Mouse (Mus musculus) CD4-positive, CD25-positive, alpha-beta regulatory T cell, adult 2 months (primary cell): ENCODE measurements at regions not wholly inside any gene's neighbourhood (a gene's known extent, or its start where the extent isn't known, plus 50 kb on each side); places are given as distances from the start of the nearest gene placed in this dataset.
A peak's percentile ranks its signal among the peaks of the same experiment; 100 is the strongest.
"Not testable (repeated sequence)": the region's sequence is repeated elsewhere in the genome, so short reads cannot be mapped to it uniquely, and the experiment has no call there.

Source experiments
- DNase-seq: peaks from one replicate; pipeline ENCODE4 v3.0.0-alpha.2; 2012; ENCODE audit warnings: low read depth, low spot score

DNA sequence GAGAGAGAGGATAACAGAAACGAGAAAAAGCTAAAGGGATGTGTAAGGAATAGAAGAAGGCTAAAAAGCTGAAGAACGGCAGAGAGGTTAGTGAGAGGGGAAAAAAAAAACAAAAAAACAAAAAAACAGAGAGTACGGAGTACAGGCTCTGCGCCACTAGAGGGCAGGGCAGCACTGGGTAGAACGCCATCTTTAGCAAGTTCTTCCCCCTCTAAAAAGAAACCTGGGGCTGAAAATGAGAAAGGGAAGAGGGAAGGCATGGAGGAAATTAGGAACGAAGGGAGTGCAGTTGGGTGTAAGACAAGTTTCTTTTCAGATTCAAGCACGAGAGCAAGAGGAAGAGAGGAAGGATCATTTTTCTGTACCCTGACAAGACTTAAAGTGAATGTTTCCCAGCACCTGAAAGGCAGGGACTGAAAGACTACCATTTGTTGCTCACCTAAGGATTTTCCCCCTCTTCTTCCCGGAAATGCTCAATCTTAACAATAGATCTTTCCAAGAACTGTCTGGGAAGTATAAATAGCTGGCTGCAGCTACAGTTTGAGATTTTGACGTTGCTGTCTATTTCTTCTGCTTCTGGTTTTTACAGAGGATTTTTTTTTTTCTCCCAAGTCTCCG is 195.6 kb downstream of the Fam198b start:
- peak; percentile 51 for DNase-seq

DNA sequence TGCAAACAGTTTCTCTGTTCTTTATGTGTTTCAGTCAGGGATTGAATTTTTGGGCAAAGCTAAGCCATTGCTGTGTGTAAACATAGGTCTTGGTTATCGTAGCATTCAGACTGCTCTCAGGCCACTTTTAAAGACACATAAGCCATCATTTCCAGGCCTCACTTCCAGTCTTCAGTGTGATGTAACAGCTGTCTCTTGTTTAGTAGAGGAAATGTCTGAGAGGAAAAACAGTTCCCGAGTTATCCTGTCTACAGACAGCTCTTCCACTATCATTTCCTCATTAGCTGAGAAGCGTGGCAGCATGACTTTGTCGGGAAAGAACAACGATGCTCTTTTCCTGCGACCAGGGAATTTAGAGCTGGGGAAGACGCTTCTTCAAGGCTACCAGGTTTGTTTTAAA is 196.9 kb downstream of the Fam198b start:
- DNase-seq = no peak

GRCm38 (mm10) chr3:80082780-80083519 is 198.6 kb downstream of the Fam198b start:
- DNase-seq = no peak

DNA sequence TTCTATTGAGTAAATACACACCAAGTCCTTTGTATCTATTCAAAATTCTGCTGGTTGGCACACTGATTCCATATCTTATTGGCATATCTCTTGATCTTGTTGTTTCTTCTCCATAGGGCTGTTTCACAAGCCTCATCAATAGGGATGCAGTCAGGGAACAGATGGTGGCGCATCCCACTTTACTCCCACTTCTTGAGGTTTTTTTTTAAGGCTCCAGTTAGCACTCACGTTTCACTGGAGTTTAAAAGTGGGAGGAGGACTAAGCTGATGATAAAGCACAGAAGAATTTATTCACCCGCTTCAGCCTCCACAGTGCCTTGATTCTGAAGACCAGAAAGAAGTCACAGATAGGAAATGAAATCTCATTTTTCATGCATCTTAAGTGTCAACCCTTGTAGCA is 199.8 kb downstream of the Fam198b start:
- no peak for DNase-seq

GRCm38 (mm10) chr3:80099625-80100024 is 215.3 kb downstream of the Fam198b start:
- no peak for DNase-seq

GRCm38 (mm10) chr3:80120177-80120736 is 235.9 kb downstream of the Fam198b start:
- no peak for DNase-seq

DNA sequence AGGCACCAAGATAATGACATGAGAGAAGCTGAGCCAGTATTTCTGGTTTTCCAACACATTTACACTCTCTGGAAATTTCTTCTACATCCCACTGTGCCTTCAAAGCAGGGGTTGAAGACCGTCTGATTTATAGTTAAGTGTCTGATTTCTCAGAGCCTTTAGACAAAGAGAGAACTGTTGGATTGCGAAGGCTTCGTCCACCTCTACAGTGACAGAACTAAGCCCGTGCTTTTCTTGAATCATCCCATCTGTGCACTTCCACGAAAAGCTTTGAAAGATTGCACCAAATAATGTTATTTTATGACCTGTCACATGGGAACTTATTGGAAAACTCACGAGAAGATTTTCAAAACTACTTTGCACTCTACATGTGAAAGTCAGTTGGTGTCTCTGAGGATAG is 239.3 kb downstream of the Fam198b start:
- no peak for DNase-seq

GRCm38 (mm10) chr3:80124621-80125020 is 240.3 kb downstream of the Fam198b start:
- no peak for DNase-seq

DNA sequence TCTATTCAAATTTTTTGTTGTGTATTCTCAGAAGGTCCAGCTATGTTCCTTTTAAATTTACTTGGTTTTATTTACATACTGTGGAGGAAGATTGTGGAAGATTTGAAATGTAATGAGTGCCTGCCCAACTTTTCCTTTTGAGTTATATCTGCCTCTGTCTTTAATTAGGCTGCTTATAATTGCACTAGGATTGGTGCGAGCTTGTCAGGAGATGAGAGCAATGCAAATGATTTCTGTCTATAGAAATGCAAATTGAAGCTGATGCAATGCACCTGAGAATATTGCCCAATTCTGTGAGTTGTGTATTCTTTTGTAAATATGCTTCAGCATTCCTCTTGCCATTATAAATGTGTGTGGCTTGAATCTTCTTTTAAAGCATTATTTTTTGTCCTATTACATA is 257.4 kb downstream of the Fam198b start:
- no peak for DNase-seq

- no peak for DNase-seq
Measured at GRCm38 (mm10) chr3:80160473-80160872, 276.1 kb downstream of the Fam198b start.

- DNase-seq = no peak
Measured at GRCm38 (mm10) chr3:80181749-80182148, 297.4 kb downstream of the Fam198b start.

- DNase-seq = not testable (repeated sequence)
Measured at GRCm38 (mm10) chr3:80182161-80182560, 297.8 kb downstream of the Fam198b start.

- DNase-seq = no peak
Measured at GRCm38 (mm10) chr3:80187406-80187805, 303.1 kb downstream of the Fam198b start.

DNA sequence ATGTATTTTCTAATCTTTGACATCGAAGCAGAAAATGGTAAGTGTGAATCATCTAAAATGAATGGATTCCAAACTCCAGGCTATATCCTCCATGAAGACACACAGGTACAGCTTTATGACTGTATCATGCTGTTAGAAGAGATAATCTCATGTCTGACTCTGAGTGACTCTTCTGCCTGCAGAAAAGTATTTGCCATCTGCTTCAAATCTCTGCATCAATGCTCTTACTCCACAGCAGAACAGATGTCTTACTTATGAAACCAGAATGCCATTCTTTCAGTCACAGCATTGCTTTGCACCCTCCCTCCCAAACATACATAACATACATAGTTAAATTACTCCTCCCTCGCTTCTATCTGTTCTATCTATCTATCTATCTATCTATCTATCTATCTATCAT is 316.6 kb downstream of the Fam198b start:
- no peak for DNase-seq

- DNase-seq = no peak
Measured at GRCm38 (mm10) chr3:80204821-80205220, 320.5 kb downstream of the Fam198b start.

GRCm38 (mm10) chr3:80205351-80205750 is 321.0 kb downstream of the Fam198b start:
- no peak for DNase-seq

DNA sequence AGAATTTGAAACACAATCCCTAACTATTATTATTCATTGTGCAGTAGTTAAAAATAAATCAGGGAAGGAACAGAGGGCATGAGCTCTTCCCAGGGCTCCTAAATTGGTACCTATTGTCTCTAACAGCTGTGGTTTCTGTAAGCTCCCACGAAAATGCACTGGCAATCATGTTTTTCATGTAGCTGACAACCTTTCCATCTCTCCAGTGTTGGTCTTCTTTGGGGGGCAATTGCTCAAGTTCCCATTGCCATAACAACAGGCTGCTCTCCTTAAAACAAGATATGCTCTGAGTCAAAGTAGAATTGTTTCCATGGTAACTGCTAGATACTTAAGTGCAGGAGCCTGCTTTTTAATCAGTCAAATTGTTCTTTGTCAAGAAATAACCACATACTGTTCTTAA is 322.7 kb downstream of the Fam198b start:
- no peak for DNase-seq

GRCm38 (mm10) chr3:80208028-80208427 is 323.7 kb downstream of the Fam198b start:
- no peak for DNase-seq

DNA sequence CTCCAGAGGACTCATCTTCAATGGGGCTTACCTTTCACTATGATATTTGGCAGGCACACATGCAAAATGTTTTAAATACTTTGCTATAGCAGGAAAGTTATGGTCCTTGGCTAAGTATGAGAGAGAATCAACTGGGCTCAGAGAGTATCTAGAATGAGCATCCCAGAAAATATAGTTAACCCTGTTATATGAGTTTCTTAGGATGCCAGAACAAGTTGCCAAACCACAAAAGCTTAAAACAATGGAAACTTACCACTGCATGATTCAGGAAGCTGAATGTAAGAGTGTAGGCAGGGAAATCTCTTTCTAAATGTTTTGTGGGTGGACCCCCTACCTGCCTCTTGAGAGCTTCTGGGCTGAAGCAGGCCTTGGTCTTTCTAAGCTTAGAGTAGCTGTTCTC is 325.3 kb downstream of the Fam198b start:
- no peak for DNase-seq

DNA sequence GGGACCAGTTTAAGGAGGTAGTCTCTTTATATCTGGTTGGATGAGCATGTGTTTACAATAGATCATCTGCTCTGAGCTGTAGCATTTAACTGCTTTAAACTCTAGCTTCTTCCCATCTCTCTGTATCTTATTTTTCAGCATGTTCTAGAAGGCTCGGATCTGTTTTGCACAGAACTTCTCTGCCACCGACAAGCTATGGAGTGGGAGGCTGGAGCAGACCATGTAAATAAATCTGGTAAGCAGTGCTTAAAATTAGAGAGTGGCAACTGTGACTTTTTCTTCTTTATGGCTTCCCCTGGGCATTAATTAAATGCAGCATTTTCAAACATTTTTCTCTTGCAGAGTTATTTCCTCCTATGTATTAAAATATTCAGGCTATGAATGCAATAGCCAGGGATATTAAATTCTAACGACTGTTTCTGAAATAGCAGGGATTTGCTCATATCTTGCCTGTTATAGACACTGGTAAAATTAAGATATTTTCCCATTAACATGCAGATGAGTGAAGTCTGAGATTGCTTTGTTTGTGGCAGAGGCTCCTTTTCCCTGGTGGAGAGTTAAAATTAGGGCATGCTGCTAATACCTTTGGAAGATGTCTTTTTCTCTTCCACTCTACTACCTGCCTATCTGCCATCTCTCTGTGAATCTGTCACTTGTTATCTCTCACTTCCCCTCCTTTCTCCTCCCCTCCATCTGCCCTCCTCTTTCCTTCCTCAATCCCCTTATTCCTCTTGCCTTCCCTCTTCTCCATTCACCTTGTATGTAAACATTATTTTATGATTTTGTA is 327.2 kb downstream of the Fam198b start:
- DNase-seq = no peak

DNA sequence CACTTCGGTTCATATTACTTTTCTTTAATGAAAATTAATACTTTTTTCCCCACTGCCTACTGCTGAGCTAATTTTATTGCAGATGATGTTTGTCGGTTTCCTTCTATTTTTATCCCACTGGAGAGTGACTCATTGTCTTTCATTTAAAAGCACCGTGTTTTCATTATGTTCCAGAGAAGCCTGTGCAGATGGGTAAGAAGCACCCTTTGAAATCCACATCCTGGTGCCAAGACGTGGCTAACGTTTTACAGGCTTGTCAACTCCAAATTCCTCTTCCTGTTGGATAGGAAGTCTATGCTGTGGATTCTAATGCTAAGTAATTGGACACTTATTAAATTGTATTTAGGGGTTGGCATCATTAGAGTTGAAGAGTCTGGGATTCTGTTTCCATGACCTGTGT is 364.3 kb downstream of the Fam198b start:
- DNase-seq = no peak

GRCm38 (mm10) chr3:80249974-80250373 is 365.6 kb downstream of the Fam198b start:
- no peak for DNase-seq
